In the genomic region with DNA sequence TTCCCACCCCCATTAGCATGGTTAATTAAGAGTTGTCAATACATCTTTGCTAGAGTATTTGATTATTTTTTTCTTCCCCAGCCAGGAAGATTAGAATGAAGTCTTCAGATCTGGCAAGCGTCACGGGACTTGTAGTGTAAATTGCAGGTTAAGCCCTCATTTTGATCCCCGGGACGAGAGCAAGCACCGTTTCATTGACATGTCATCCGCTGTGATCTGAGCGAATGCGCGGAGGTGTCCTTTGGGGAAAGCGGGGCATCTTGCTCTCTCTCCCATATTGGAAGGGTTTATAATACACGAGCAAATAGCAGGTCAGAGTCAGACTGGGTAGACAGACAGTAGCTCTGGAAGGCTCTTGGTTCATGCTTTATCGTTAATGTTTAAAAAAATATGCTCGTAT, we compare ENCODE assay signal across 28 mouse cellular contexts.
"Had no signal": no experiment of that assay in that cellular context is flagged by ENCODE, and none has a peak within 500 bp of the region (broad histone marks: within the 10 kb centered on the region; RNA-seq: fewer than 3 reads in every experiment).

No protein-coding gene starts in this region.

- H3K4me3 ChIP-seq: left cerebral cortex, adult 2 months; limb, embryonic 10.5 days; limb, embryonic 12.5 days; limb, embryonic 13.5 days; limb, embryonic 15.5 days; liver, embryonic 12.5 days; liver, embryonic 13.5 days; liver, embryonic 15.5 days; lung, embryonic 15.5 days; megakaryocyte, embryonic 14.5 days; midbrain, embryonic 12.5 days; midbrain, embryonic 13.5 days; myocyte; neural tube, embryonic 12.5 days had no signal

- H3K9me3 ChIP-seq: limb, embryonic 10.5 days; limb, embryonic 12.5 days; limb, embryonic 13.5 days; limb, embryonic 15.5 days; liver, embryonic 12.5 days; liver, embryonic 13.5 days; liver, embryonic 15.5 days; lung, embryonic 15.5 days; midbrain, embryonic 12.5 days; midbrain, embryonic 13.5 days; neural tube, embryonic 12.5 days had no signal

- DNase-seq: left cerebral cortex, postnatal 4 days; liver; liver, embryonic 13.5 days; liver, postnatal 0 days; lung, adult 18-20 months; lung, adult 2 months; lung, embryonic 14.5 days; lung, postnatal 10 days; lung, postnatal 36 days; lung, postnatal 4 days had no signal

- ATAC-seq: liver, embryonic 12.5 days; liver, postnatal 0 days; lung, postnatal 0 days; midbrain, embryonic 13.5 days; midbrain, embryonic 16.5 days had no signal

- H3K27ac ChIP-seq: left cerebral cortex, adult 2 months; limb, embryonic 10.5 days; limb, embryonic 12.5 days; limb, embryonic 13.5 days; limb, embryonic 15.5 days; liver, embryonic 12.5 days; liver, embryonic 13.5 days; liver, embryonic 14.5 days; liver, embryonic 15.5 days; lung, embryonic 15.5 days; macrophage; midbrain, embryonic 12.5 days; midbrain, embryonic 13.5 days; neural tube, embryonic 12.5 days had no signal

- H3K4me1 ChIP-seq: limb, embryonic 15.5 days; liver, embryonic 12.5 days; liver, embryonic 13.5 days; liver, embryonic 15.5 days; lung, embryonic 15.5 days; megakaryocyte, embryonic 14.5 days had no signal

- H3K9ac ChIP-seq: limb, embryonic 12.5 days; limb, embryonic 13.5 days; limb, embryonic 15.5 days; liver, embryonic 12.5 days; liver, embryonic 13.5 days; liver, embryonic 14.5 days; liver, embryonic 15.5 days; liver, postnatal 0 days; lung, embryonic 14.5 days; lung, embryonic 15.5 days; midbrain, embryonic 12.5 days; midbrain, embryonic 13.5 days; neural tube, embryonic 12.5 days had no signal

- H3K36me3 ChIP-seq: limb, embryonic 10.5 days; limb, embryonic 12.5 days; limb, embryonic 13.5 days; limb, embryonic 15.5 days; liver, embryonic 12.5 days; liver, embryonic 13.5 days; liver, embryonic 15.5 days; lung, embryonic 15.5 days; midbrain, embryonic 12.5 days; midbrain, embryonic 13.5 days; neural tube, embryonic 12.5 days had no signal

- H3K4me2 ChIP-seq: limb, embryonic 12.5 days; limb, embryonic 13.5 days; limb, embryonic 15.5 days; liver, embryonic 11.5 days; liver, embryonic 12.5 days; liver, embryonic 13.5 days; liver, embryonic 15.5 days; lung, embryonic 14.5 days; lung, embryonic 15.5 days; midbrain, embryonic 12.5 days; midbrain, embryonic 13.5 days; neural tube, embryonic 12.5 days had no signal

- H3K27me3 ChIP-seq: liver, embryonic 12.5 days; liver, embryonic 13.5 days; liver, embryonic 15.5 days; lung, embryonic 15.5 days; megakaryocyte, embryonic 14.5 days; midbrain, embryonic 12.5 days; neural tube, embryonic 12.5 days had no signal
